Mouse (Mus musculus): ENCODE data around the gene Synj1. TPM values are rescaled to one million over a fixed set of nuclear protein-coding genes. Genes with fewer than 3 reads are reported as not detected.

Synj1 gene
- polyA plus RNA-seq, 1 experiment from 2014 or later = 11.3 TPM

DNA sequence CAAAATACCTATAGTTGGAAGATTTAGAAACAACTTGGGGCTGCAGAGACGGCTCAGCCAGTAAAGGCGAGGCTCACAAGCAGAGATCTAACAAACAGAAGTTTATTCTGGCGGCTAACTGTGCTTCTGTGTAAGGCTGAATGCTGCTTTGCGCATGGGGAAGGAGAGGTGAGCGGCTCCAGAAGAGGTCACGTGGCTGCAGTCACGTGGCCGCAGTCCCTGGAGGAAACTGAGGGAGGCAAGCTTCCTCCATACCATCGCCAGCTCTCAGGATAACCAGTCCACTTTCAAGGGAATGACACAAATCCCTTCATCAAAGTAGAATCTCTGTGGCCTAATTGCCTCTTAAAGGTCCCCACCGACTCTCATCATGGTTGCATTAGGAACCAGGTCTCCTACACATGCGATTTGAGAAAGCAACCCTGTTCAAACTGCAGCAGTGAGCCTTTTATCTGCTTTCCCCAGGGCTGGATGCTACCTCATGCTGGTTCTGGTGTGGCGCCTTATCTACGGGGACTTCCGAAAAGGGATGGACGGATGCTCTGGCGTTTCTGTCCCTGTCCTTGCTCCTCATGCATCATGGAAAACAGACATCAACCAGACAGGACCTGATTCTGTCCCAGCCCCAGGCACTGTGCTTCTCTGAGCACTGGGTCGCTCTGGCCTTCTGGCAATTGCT lies 100.1 kb downstream of the Synj1 start:
- H3K9ac ChIP-seq (replicated peaks) = no peak overlapping the region
- H3K4me1 ChIP-seq (replicated peaks) = no peaks in the 10 kb centered on the region
- WGBS = 79% methylated on average over 17 of the region's 17 CpGs
- no peak overlapping the region for H3K4me3 ChIP-seq (replicated peaks)
- no peaks in the 10 kb centered on the region for H3K9me3 ChIP-seq
- H3K27me3 ChIP-seq = no peaks in the 10 kb centered on the region; the same call in 1 of the 2 replicates
- H3K4me2 ChIP-seq = no peak overlapping the region
- no peak overlapping the region for H3K27ac ChIP-seq
- H3K36me3 ChIP-seq = no peaks in the 10 kb centered on the region
- no peak for ATAC-seq (ENCODE audit: insufficient number of reproducible peaks, insufficient read depth, low FRiP score, low TSS enrichment, low read depth)

- no peak for ATAC-seq (ENCODE audit: insufficient number of reproducible peaks, insufficient read depth, low FRiP score, low TSS enrichment, low read depth)
- no peak overlapping the region for H3K4me3 ChIP-seq (replicated peaks)
- no peak overlapping the region for H3K4me2 ChIP-seq
- H3K27ac ChIP-seq = no peak overlapping the region
- no peaks in the 10 kb centered on the region for H3K36me3 ChIP-seq
- no peaks in the 10 kb centered on the region for H3K4me1 ChIP-seq (replicated peaks)
- H3K27me3 ChIP-seq = no peaks in the 10 kb centered on the region; the same call in none of the 2 replicates
- H3K9me3 ChIP-seq = no peaks in the 10 kb centered on the region
- 67% methylated on average over 7 of the region's 7 CpGs for WGBS
- H3K9ac ChIP-seq (replicated peaks) = no peak overlapping the region
Measured at GRCm38 (mm10) chr16:90907250-90907649, 103.9 kb downstream of the Synj1 start.

- ATAC-seq (ENCODE audit: insufficient number of reproducible peaks, insufficient read depth, low FRiP score, low TSS enrichment, low read depth) = no peak
- H3K36me3 ChIP-seq = no peaks in the 10 kb centered on the region
- no peaks in the 10 kb centered on the region for H3K4me1 ChIP-seq (replicated peaks)
- no peak overlapping the region for H3K4me2 ChIP-seq
- H3K27me3 ChIP-seq = no peaks in the 10 kb centered on the region; the same call in 1 of the 2 replicates
- no peak overlapping the region for H3K27ac ChIP-seq
- no peak overlapping the region for H3K9ac ChIP-seq (replicated peaks)
- WGBS = 35% methylated on average over 5 of the region's 5 CpGs
- H3K4me3 ChIP-seq (replicated peaks) = no peak overlapping the region
- no peaks in the 10 kb centered on the region for H3K9me3 ChIP-seq
Measured at GRCm38 (mm10) chr16:90903300-90903699, 107.8 kb downstream of the Synj1 start.

GRCm38 (mm10) chr16:90901364-90901763 lies 109.7 kb downstream of the Synj1 start:
- no peak overlapping the region for H3K27ac ChIP-seq
- no peaks in the 10 kb centered on the region for H3K36me3 ChIP-seq
- no peak overlapping the region for H3K9ac ChIP-seq (replicated peaks)
- no peaks in the 10 kb centered on the region; the same call in 1 of the 2 replicates for H3K27me3 ChIP-seq
- 85% methylated on average over 4 of the region's 4 CpGs for WGBS
- no peak for ATAC-seq (ENCODE audit: insufficient number of reproducible peaks, insufficient read depth, low FRiP score, low TSS enrichment, low read depth)
- no peaks in the 10 kb centered on the region for H3K9me3 ChIP-seq
- no peak overlapping the region for H3K4me3 ChIP-seq (replicated peaks)
- no peak overlapping the region for H3K4me2 ChIP-seq
- no peaks in the 10 kb centered on the region for H3K4me1 ChIP-seq (replicated peaks)

DNA sequence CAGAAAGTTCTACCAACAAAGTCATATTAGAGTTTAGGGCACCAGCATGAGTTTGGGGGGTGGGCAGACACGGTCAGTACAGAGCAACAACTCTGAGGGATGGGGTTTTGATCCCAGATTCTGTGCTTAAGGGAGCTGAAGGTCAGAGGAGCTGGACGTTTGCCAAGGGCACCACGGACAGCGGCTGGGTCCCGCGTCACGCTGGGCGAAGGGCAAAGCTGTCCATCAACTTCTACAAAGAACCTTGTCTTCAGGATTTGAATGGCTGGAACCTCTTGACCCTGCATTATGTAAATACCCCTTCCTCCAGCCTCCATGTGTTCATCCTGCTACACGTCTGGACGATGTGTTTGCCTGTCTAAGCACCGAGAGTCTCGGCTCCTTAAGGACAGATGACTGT lies 111.6 kb downstream of the Synj1 start:
- H3K9me3 ChIP-seq = no peaks in the 10 kb centered on the region
- no peaks in the 10 kb centered on the region for H3K27me3 ChIP-seq
- H3K4me2 ChIP-seq = no peak overlapping the region
- H3K27ac ChIP-seq = no peak overlapping the region
- H3K4me3 ChIP-seq (replicated peaks) = no peak overlapping the region
- H3K36me3 ChIP-seq = no peaks in the 10 kb centered on the region
- no peak overlapping the region for H3K9ac ChIP-seq (replicated peaks)
- ATAC-seq (ENCODE audit: insufficient number of reproducible peaks, insufficient read depth, low FRiP score, low TSS enrichment, low read depth) = no peak
- WGBS = 78% methylated on average over 12 of the region's 12 CpGs
- H3K4me1 ChIP-seq (replicated peaks) = no peaks in the 10 kb centered on the region

- no peaks in the 10 kb centered on the region for H3K9me3 ChIP-seq
- no peaks in the 10 kb centered on the region for H3K4me1 ChIP-seq (replicated peaks)
- H3K4me2 ChIP-seq = no peak overlapping the region
- no peak overlapping the region for H3K27ac ChIP-seq
- H3K27me3 ChIP-seq = 0 out of 2 replicates have a peak, but pooled peaks cover 3% of the 10 kb centered on the region
- H3K36me3 ChIP-seq = no peaks in the 10 kb centered on the region
- no peak overlapping the region for H3K9ac ChIP-seq (replicated peaks)
- ATAC-seq (ENCODE audit: insufficient number of reproducible peaks, insufficient read depth, low FRiP score, low TSS enrichment, low read depth) = no peak
- no peak overlapping the region for H3K4me3 ChIP-seq (replicated peaks)
- WGBS = 90% methylated on average over 3 of the region's 3 CpGs
Measured at GRCm38 (mm10) chr16:90897651-90898050, 113.5 kb downstream of the Synj1 start.

DNA sequence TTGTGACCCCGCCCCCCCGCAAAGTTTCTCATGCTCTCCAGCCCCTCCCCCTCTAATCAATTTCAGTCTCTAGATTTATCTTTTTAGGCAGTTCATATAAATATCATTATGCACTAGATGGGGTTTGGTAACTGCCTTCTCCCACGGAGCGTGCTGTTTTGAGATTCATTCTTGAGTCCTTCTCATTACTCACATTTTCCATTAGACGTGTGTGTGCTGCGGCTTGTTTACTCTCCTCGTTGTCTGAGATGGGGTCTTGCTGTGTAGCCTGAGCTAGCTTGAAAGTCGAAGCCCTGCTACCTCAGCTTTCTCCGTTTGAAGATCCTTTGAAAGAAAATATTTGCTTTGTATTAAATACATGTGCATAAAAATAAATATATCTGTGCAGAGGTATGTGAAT lies 117.3 kb downstream of the Synj1 start:
- H3K4me2 ChIP-seq = no peak overlapping the region
- 0 out of 2 replicates have a peak, but pooled peaks cover 7% of the 10 kb centered on the region for H3K27me3 ChIP-seq
- no peak overlapping the region for H3K27ac ChIP-seq
- no peak for ATAC-seq (ENCODE audit: insufficient number of reproducible peaks, insufficient read depth, low FRiP score, low TSS enrichment, low read depth)
- peaks cover 7% of the 10 kb centered on the region for H3K4me1 ChIP-seq (replicated peaks)
- H3K36me3 ChIP-seq = no peaks in the 10 kb centered on the region
- no peak overlapping the region for H3K9ac ChIP-seq (replicated peaks)
- no peak overlapping the region for H3K4me3 ChIP-seq (replicated peaks)
- H3K9me3 ChIP-seq = no peaks in the 10 kb centered on the region
- WGBS = 69% methylated on average over 9 of the region's 9 CpGs

DNA sequence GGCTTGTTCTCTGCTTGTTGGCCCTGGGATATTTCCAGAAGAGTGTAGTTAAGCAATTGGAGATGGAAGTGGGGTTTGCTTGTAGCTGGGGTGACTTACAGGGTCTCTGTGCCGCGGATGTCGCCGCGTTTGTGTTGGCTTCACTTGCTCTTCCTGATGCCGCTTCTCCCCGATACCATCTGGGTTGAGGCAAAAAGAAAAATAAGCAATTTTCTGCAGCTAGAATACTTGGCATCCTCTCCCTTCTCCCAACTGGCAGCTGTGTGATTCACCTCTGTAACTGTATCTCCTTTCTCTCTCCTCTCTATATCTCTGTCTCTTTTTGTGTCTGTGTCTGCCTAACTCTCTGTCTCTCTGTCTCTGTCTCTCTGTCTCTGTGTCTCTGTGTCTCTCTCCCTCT lies 118.1 kb downstream of the Synj1 start:
- WGBS = 83% methylated on average over 7 of the region's 7 CpGs
- Histone ChIP-seq H3K27ac (no peak overlapping the region), H3K4me3 (replicated peaks) (no peak overlapping the region), H3K27me3 (0 out of 2 replicates have a peak, but pooled peaks cover 7% of the 10 kb centered on the region), H3K4me2 (no peak overlapping the region), H3K9me3 (0 out of 2 replicates have a peak, but pooled peaks cover 1% of the 10 kb centered on the region), H3K9ac (replicated peaks) (no peak overlapping the region), H3K4me1 (replicated peaks) (peaks cover 7% of the 10 kb centered on the region), H3K36me3 (no peaks in the 10 kb centered on the region)
- no peak for ATAC-seq (ENCODE audit: insufficient number of reproducible peaks, insufficient read depth, low FRiP score, low TSS enrichment, low read depth)

- no peak for ATAC-seq (ENCODE audit: insufficient number of reproducible peaks, insufficient read depth, low FRiP score, low TSS enrichment, low read depth)
- 0 out of 2 replicates have a peak, but pooled peaks cover 7% of the 10 kb centered on the region for H3K27me3 ChIP-seq
- H3K9me3 ChIP-seq = 0 out of 2 replicates have a peak, but pooled peaks cover 5% of the 10 kb centered on the region
- H3K36me3 ChIP-seq = no peaks in the 10 kb centered on the region
- WGBS = 34% methylated on average over 8 of the region's 8 CpGs
- peaks cover 7% of the 10 kb centered on the region for H3K4me1 ChIP-seq (replicated peaks)
- H3K4me2 ChIP-seq = no peak overlapping the region
- H3K9ac ChIP-seq (replicated peaks) = no peak overlapping the region
- no peak overlapping the region for H3K4me3 ChIP-seq (replicated peaks)
- no peak overlapping the region for H3K27ac ChIP-seq
Measured at GRCm38 (mm10) chr16:90892081-90892480, 119.0 kb downstream of the Synj1 start.

GRCm38 (mm10) chr16:90891601-90892000 lies 119.5 kb downstream of the Synj1 start:
- Histone ChIP-seq H3K4me2 (no peak overlapping the region), H3K4me1 (replicated peaks) (peaks cover 7% of the 10 kb centered on the region), H3K36me3 (no peaks in the 10 kb centered on the region), H3K27ac (no peak overlapping the region), H3K9me3 (0 out of 2 replicates have a peak, but pooled peaks cover 5% of the 10 kb centered on the region), H3K9ac (replicated peaks) (no peak overlapping the region), H3K27me3 (0 out of 2 replicates have a peak, but pooled peaks cover 7% of the 10 kb centered on the region), H3K4me3 (replicated peaks) (no peak overlapping the region)
- ATAC-seq (ENCODE audit: insufficient number of reproducible peaks, insufficient read depth, low FRiP score, low TSS enrichment, low read depth) = no peak
- 79% methylated on average over 14 of the region's 14 CpGs for WGBS

DNA sequence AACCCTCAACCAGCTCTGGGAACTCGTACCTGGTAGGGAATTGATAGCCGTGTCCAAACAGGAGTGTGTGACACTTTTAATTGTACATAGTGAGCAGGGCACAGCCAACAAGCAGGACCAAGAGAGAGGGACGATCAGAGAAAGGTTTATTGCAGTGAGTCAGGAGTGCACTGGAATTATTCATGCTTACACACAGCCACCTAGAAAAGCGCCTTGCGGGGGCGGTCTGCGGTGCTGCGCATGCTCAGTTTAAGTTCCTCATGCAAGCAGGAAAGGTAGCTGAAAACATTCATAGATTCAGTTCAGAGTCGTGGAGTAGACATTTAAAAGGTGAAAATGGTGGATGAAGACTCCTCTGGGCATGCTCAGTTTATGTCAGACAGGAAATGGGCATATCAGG lies 120.4 kb downstream of the Synj1 start:
- 79% methylated on average over 9 of the region's 9 CpGs for WGBS
- no peak overlapping the region for H3K4me3 ChIP-seq (replicated peaks)
- 0 out of 2 replicates have a peak, but pooled peaks cover 5% of the 10 kb centered on the region for H3K9me3 ChIP-seq
- H3K27ac ChIP-seq = no peak overlapping the region
- H3K36me3 ChIP-seq = no peaks in the 10 kb centered on the region
- peaks cover 8% of the 10 kb centered on the region for H3K4me1 ChIP-seq (replicated peaks)
- no peak overlapping the region for H3K9ac ChIP-seq (replicated peaks)
- no peak for ATAC-seq (ENCODE audit: insufficient number of reproducible peaks, insufficient read depth, low FRiP score, low TSS enrichment, low read depth)
- H3K4me2 ChIP-seq = no peak overlapping the region
- 0 out of 2 replicates have a peak, but pooled peaks cover 7% of the 10 kb centered on the region for H3K27me3 ChIP-seq

Measured in limb, embryonic 12.5 days (tissue).